Mouse (Mus musculus) midbrain, embryonic 15.5 days (tissue): ENCODE results near the gene Hes2. TPM values are rescaled to one million over a fixed set of nuclear protein-coding genes. Genes with fewer than 3 reads are reported as not detected.

Experiments
- ATAC-seq: fragments of 200-750 bp; cut with Nextera tagmentation; replicated peaks from 2 replicates; pipeline ENCODE4 v1.8.0; 2017; ENCODE audit warnings: moderate TSS enrichment
- H3K27ac ChIP-seq: fragments of 300-500 bp; sonication (generic); 2 replicates; pipeline ENCODE4 v1.5.1; 2015; ENCODE audit warnings: mild to moderate bottlenecking, inconsistent platforms
- H3K27me3 ChIP-seq: fragments of 300-500 bp; sonication (generic); replicated peaks from 2 replicates; pipeline ENCODE4 v1.6.1; 2015; ENCODE audit warnings: inconsistent platforms
- H3K36me3 ChIP-seq: fragments of 300-500 bp; sonication (generic); replicated peaks from 2 replicates; pipeline ENCODE4 v1.6.1; 2015; ENCODE audit warnings: inconsistent platforms
- H3K4me1 ChIP-seq: fragments of 300-500 bp; sonication (generic); 2 replicates; pipeline ENCODE4 v1.6.1; 2015; ENCODE audit warnings: inconsistent platforms
- H3K4me2 ChIP-seq: fragments of 300-500 bp; sonication (generic); 2 replicates; pipeline ENCODE4 v1.6.1; 2015; ENCODE audit warnings: inconsistent platforms, mild to moderate bottlenecking, moderate library complexity
- H3K4me3 ChIP-seq: fragments of 300-500 bp; sonication (generic); 2 replicates; pipeline ENCODE4 v1.5.1; 2015; ENCODE audit warnings: mild to moderate bottlenecking, inconsistent platforms
- H3K9ac ChIP-seq: fragments of 300-500 bp; sonication (generic); 2 replicates; pipeline ENCODE4 v1.6.1; 2015; ENCODE audit warnings: mild to moderate bottlenecking, inconsistent platforms
- H3K9me3 ChIP-seq: fragments of 300-500 bp; sonication (generic); 2 replicates; pipeline ENCODE4 v1.6.1; 2016; ENCODE audit warnings: inconsistent platforms
- WGBS: fragments of 180-500 bp; shearing (Covaris S2); methylation state at CpG from one replicate; pipeline ENCODE4 v1.1.7; 2015; ENCODE audit warnings: mixed read lengths; 5-methylcytosine and 5-hydroxymethylcytosine counted together
- polyA plus RNA-seq: library from polyadenylated mRNA; unstranded; fragments of >200 nt; fragmentation: Nextera tagmentation; extraction: Ambion mirVana; gene quantifications from 2 replicates; pipeline ENCODE4 v1.2.1, GENCODE M21; 2015

Hes2 gene
- polyA plus RNA-seq, 1 experiment from 2014 or later = not detected

DNA sequence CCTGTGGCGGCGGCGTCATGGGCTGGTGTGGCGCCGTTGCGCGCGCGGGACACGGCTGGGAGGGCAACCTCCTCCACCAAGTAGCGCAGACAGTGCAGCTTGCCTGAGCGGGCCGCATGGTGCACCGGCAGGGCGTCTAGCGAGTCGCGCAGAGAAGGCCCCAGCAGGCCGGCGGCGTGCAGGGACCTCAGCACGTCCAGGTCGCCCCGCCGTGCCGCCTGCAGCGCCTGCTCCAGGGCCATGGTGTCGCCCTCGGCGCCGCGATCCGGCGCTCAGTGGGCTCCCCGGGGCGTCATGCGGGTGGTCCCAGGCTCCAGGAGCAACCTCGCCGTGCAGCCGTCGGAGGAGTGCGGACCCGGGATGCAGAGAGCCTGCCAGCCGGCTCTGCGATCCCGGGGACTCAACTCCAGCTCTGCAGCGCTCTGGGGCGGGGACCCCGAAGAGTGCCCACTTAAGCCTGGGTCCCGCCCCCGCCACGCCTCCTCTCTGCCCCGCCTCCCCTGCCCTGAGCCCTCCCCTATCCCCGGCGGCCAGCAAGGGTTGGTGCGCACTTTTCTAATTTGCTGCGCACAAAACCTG lies 6.6 kb upstream of the Hes2 start, which contains the start of gene Espn:
TSS of gene Espn (minus strand) at position 406 of the 579 bp plus-strand sequence.
- Histone ChIP-seq H3K4me1 (peaks cover 15% of the 10 kb centered on the region), H3K27ac (no peak within 1 kb of the TSS), H3K4me2 (peak within 1 kb of the TSS; percentile 39), H3K4me3 (peak within 1 kb of the TSS; percentile 28), H3K9ac (no peak within 1 kb of the TSS), H3K9me3 (no peaks in the 10 kb centered on the region), H3K36me3 (no peaks in the 10 kb centered on the region), H3K27me3 (peaks cover 67% of the 10 kb centered on the region)
- no peak; the same call in 1 of the 2 replicates for ATAC-seq
- WGBS = under 1% methylated on average over 56 of the region's 57 CpGs

DNA sequence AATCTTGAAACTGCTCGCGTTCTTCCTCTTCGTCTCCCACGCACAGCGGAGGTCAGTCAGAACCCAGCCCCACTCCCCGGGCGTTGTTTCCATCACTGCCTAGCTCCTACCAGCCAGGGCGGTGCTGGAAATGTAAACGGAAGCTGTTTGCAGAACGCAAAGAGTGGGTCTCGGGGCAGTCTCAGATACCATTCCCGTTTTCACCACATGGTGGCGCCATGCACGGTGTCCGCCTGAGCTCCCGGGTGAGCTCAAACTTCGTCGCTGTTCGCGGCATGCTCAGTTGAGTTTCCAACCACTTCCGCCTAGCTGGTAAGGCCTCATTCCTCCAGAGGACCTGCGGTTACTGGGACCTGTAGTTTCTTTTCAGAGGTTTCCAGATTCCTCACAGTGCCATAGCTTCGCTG lies 4.9 kb upstream of the Hes2 start:
- 2% methylated on average over 23 of the region's 23 CpGs for WGBS
- no peak for ATAC-seq
- no peak overlapping the region for H3K9ac ChIP-seq

DNA sequence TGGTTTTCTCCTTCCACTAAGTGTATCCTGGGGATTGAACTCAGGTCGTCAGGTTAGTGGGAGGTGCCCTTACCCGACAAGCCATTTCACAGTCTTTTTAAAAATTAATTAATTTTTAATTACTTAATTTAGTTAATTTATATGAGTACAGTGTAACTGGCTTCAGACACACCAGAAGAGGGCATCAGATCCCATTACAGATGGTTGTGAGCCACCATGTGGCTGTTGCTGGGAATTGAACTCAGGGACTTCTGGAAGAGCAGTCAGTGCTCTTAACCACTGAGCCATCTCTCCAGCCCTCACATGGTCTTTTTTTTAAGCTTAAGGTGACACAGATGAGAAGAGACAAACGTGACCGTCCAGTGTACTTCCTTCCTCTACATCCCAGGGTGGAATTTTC lies 3.6 kb upstream of the Hes2 start:
- Histone ChIP-seq H3K27me3 (peaks cover 85% of the 10 kb centered on the region), H3K9me3 (no peaks in the 10 kb centered on the region), H3K9ac (no peak overlapping the region), H3K36me3 (no peaks in the 10 kb centered on the region), H3K4me2 (no peak overlapping the region), H3K27ac (no peak overlapping the region), H3K4me1 (peaks cover 32% of the 10 kb centered on the region), H3K4me3 (no peak overlapping the region)
- no peak for ATAC-seq
- 79% methylated on average over 4 of the region's 4 CpGs for WGBS

More for the DNA sequence above, 4.9 kb upstream of the Hes2 start:
- no peak overlapping the region for H3K4me3 ChIP-seq
- H3K36me3 ChIP-seq = no peaks in the 10 kb centered on the region
- H3K27me3 ChIP-seq = peaks cover 83% of the 10 kb centered on the region
- H3K4me1 ChIP-seq = peaks cover 22% of the 10 kb centered on the region
- no peaks in the 10 kb centered on the region for H3K9me3 ChIP-seq
- peak overlapping the region; percentile 33 for H3K4me2 ChIP-seq
- no peak overlapping the region for H3K27ac ChIP-seq

DNA sequence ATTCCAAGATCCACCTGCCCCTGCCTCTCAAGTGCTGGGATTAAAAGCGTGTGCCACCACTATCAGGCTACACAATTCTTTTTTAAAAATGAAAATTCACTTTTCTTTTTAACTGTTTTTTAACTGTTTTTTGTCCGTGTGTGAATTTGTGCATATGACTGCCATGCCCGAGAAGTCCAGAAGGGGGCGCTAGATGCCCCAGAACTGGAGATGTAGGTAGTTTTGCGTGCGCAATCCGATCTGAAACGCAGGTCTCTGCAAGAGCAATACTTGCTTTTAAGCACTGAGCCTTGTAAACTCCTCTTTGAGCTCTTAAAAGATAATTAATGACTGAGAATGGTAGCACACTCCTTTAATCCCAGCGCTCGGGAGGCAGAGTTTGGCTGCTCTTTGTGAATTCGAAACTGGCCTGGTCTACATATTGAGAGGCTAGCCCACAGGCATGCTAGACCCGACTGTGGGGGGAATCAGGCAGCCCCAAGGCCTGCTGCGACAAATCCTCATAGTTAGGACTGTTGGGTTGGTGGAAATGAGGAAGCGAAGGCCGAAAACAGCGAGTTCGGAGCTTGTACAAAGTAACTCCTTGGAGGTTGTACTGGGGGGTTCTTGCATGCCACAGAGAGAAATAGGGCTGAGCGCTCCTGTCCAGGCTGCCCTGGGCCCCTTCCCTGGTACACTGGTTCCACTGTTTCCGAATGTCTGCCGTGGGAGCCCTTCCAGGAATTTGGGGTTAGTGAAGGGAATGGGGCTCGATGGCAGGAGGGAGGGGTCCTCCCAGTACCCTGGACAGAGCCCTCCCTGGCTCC lies 685 bp upstream of the Hes2 start:
- WGBS = 16% methylated on average over 21 of the region's 21 CpGs
- H3K27ac ChIP-seq = no peak overlapping the region
- no peak overlapping the region for H3K4me3 ChIP-seq
- no peak for ATAC-seq
- peaks cover 85% of the 10 kb centered on the region for H3K27me3 ChIP-seq
- H3K4me2 ChIP-seq = 0 out of 2 replicates have a peak overlapping the region, but pooled peaks have one; percentile 22
- no peak overlapping the region for H3K9ac ChIP-seq
- no peaks in the 10 kb centered on the region for H3K36me3 ChIP-seq
- H3K9me3 ChIP-seq = no peaks in the 10 kb centered on the region
- peaks cover 24% of the 10 kb centered on the region for H3K4me1 ChIP-seq

DNA sequence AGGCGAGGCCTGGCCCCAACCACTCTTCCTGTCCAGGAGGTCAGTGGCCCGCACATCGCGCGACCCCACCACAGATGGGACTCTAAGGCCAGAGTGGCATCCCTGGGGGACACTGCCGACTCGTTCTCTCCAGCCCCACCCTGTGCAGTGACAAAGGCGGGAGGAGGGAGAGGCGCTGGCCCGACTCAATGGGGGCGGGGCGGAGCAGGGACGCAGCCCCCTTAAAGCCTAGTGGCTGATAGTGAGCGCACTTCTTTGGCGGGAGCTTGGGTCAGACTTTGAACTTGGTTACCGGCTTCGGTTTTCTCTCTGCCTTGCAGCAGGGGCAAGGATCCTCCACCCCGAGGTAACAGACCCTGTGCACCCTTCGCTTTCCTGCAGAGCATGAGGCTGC lies 615 bp downstream of the Hes2 start:
- no peak overlapping the region for H3K27ac ChIP-seq
- peaks cover 17% of the 10 kb centered on the region for H3K4me1 ChIP-seq
- 3% methylated on average over 19 of the region's 19 CpGs for WGBS
- no peaks in the 10 kb centered on the region for H3K36me3 ChIP-seq
- no peak overlapping the region for H3K9ac ChIP-seq
- H3K27me3 ChIP-seq = peaks cover 79% of the 10 kb centered on the region
- ATAC-seq = no peak
- H3K9me3 ChIP-seq = no peaks in the 10 kb centered on the region
- peak overlapping the region; percentile 12; the same call in 1 of the 2 replicates for H3K4me3 ChIP-seq
- peak overlapping the region; percentile 12; the same call in 1 of the 2 replicates for H3K4me2 ChIP-seq

DNA sequence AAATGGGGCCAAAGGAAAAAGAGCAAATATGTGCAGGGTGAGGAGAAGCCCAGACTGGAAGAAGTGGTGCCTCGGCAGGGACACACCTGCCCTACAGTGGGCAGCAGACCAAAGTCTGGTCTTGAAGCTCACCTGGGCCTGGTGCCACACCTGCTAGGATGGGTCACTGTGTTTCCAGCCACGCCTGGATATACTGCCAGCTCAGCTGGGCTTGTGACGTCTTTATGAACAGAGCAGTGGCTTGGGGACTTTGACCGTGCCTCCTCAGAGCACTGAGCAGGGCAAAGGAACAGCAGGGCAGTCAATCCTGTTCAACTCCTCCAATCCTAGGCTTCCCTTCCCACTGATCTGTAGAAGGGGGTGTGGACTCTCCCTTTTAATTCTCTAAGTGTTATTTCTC lies 2.1 kb downstream of the Hes2 start:
- Histone ChIP-seq H3K27ac (no peak overlapping the region), H3K27me3 (peaks cover 72% of the 10 kb centered on the region), H3K4me1 (peaks cover 17% of the 10 kb centered on the region), H3K36me3 (no peaks in the 10 kb centered on the region), H3K4me3 (no peak overlapping the region), H3K9me3 (no peaks in the 10 kb centered on the region), H3K9ac (no peak overlapping the region), H3K4me2 (no peak overlapping the region)
- 28% methylated on average over 4 of the region's 4 CpGs for WGBS
- ATAC-seq = no peak

DNA sequence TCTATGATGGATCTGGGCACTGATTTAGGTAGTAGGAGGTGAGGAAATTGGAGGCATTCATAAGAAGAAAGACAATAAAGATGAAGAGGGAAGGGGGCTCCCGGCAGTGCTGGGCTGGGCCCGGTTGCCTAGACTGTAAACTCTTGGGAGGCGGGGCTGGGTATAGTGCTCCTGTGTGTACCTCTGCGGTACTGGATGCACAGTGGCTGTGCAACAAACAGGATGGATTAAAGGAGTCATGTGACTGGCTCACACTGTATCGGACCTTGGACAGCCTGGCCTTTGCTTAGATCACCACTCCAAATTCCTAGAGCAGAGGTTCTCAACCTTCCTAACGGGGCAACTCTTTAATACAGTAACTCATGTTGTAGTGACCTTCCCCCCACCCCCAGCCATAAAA lies 2.9 kb downstream of the Hes2 start:
- 81% methylated on average over 6 of the region's 6 CpGs for WGBS
- H3K4me2 ChIP-seq = no peak overlapping the region
- H3K4me1 ChIP-seq = peaks cover 17% of the 10 kb centered on the region

DNA sequence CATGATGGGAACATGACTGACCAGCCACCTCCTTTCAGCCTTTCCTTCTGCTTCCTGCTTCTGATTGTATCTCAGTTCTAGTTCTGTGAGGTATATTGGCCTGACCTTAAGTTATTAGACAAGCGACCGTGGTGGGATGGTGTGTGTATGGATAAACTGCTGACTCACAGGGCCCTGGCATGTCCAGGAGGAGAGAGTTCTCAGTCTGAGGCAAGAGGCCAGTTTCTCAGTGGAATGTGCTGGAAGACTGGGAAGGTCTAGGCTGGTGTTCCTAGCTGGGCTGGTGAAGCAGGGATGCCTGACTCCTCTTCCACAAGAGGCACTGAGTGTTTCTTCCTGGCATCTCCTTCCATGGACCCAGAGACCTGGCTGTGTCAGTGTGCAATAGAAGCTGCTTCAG lies 4.1 kb downstream of the Hes2 start:
- H3K4me3 ChIP-seq = no peak overlapping the region
- H3K4me1 ChIP-seq = peaks cover 17% of the 10 kb centered on the region
- no peak overlapping the region for H3K27ac ChIP-seq
- H3K27me3 ChIP-seq = peaks cover 59% of the 10 kb centered on the region
- no peaks in the 10 kb centered on the region for H3K36me3 ChIP-seq
- no peaks in the 10 kb centered on the region for H3K9me3 ChIP-seq
- no peak overlapping the region for H3K9ac ChIP-seq
- no peak for ATAC-seq
- 95% methylated on average over 2 of the region's 2 CpGs for WGBS
- no peak overlapping the region for H3K4me2 ChIP-seq

More for the DNA sequence above, 2.9 kb downstream of the Hes2 start:
- H3K4me3 ChIP-seq = no peak overlapping the region
- H3K27me3 ChIP-seq = peaks cover 69% of the 10 kb centered on the region
- H3K27ac ChIP-seq = no peak overlapping the region
- no peak for ATAC-seq
- H3K36me3 ChIP-seq = no peaks in the 10 kb centered on the region
- no peaks in the 10 kb centered on the region for H3K9me3 ChIP-seq
- H3K9ac ChIP-seq = no peak overlapping the region

DNA sequence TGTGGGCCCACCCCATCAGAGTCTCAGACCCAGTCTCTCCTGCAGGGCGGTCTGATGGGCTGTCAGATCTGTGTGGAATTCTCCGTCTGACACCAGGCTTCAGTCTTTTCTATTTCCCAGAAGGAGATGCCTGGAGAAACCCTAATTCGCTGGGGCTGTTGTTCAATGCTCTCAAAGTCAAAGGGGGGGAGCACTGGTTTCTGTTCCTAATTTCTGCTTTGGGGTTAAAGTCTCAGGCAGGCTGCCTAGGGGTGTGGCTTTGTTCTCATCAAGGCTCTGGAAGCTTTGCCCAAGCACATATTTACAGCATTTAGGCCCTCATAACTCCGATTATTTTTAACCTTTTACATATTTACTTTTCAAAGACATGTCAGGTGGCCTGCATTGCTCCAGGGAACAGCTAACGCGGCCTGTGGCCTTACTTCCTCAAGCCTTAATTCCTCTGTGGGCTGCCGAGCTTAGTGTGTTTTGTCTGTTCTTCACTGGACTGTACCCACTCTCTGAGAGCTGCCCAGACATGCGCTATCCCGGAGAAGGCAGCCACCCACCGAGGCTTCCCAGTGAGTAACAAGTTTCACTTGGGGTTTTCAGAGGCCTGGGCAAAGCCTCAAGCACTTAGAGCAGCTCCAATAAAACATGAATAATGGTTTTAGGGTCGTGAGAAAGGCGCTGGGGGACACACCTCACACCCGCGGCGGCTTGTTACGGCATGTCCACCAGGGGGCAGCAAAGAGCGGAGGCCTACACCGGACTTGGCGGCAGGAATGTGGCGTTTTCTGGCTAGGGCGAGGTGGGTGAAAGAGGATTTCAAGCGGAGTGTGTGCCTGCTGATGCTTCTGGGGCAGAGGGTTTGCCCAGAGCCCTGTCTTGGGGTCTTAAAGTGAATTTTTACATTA lies 6.6 kb downstream of the Hes2 start:
- Histone ChIP-seq H3K4me3 (no peak overlapping the region), H3K27me3 (peaks cover 38% of the 10 kb centered on the region), H3K9ac (no peak overlapping the region), H3K9me3 (no peaks in the 10 kb centered on the region), H3K27ac (no peak overlapping the region), H3K4me2 (no peak overlapping the region), H3K36me3 (no peaks in the 10 kb centered on the region), H3K4me1 (no peaks in the 10 kb centered on the region)
- no peak for ATAC-seq
- WGBS = 28% methylated on average over 22 of the region's 22 CpGs

DNA sequence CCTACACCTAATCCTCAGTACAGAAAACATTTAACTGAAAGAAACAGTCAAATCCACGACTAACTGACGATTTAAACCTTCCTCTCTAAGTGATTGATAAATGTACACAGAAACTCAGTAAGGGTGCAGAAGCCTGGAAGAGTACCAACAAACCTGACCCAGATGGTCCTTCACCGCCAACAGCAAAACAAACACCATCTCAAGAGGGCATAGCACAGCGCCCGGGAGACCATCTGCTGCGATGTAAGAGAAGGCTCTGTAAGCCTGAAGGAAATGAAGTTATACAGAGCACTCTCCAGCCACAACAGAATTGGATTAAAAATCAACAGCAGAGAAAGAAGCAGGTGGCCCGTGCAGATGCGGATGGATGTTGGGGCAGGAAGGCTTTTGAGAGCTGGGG lies 9.4 kb downstream of the Hes2 start:
- Histone ChIP-seq H3K4me3 (no peak overlapping the region), H3K9me3 (no peaks in the 10 kb centered on the region), H3K27ac (no peak overlapping the region), H3K36me3 (no peaks in the 10 kb centered on the region), H3K4me1 (no peaks in the 10 kb centered on the region), H3K9ac (no peak overlapping the region), H3K27me3 (peaks cover 18% of the 10 kb centered on the region), H3K4me2 (no peak overlapping the region)
- ATAC-seq = no peak
- 30% methylated on average over 8 of the region's 8 CpGs for WGBS

DNA sequence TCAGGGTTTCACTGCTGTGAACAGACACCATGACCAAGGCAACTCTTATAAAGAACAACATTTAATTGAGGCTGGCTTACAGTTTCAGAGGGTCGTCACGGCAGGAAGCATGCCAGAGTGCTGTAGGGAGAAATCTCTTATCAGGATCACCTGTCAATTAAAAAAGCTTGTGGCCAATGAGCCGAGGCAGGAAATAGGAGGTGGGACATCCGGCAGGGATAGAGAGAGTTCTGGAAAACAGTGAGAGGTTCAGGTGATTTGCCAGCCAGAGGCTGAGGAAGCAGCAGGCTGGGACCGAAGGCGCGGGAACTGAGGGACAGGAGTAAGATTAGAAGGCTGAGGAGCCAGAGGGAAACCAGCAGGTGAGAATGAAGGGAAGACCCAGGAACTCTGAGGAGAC lies 10.4 kb downstream of the Hes2 start:
- H3K9me3 ChIP-seq = no peaks in the 10 kb centered on the region
- H3K27ac ChIP-seq = no peak overlapping the region
- H3K27me3 ChIP-seq = peaks cover 14% of the 10 kb centered on the region
- no peak for ATAC-seq
- no peaks in the 10 kb centered on the region for H3K4me1 ChIP-seq
- H3K4me3 ChIP-seq = no peak overlapping the region
- no peaks in the 10 kb centered on the region for H3K36me3 ChIP-seq
- 81% methylated on average over 7 of the region's 7 CpGs for WGBS
- H3K4me2 ChIP-seq = no peak overlapping the region
- H3K9ac ChIP-seq = no peak overlapping the region

DNA sequence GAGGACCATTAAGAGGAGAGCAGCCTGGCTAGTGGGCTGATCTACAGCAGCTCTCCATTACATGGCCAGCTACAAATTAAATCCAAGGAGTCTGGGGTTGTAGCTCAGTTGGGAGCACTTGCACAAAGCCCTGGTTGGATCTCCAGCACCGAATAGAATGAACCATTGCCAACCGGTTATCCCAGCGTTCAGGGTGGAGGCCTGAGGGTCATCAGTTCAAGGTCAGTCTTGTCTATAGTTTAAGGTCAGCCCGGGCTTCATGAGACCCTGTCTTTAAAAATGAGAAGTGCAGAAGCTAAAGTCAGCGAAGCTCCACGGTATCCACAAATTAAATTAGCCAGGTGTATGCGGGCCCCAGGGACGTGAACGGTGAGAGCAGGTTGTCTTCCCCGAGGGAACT lies 11.6 kb downstream of the Hes2 start:
- peaks cover 21% of the 10 kb centered on the region for H3K27me3 ChIP-seq
- no peak overlapping the region for H3K4me3 ChIP-seq
- WGBS = 87% methylated on average over 10 of the region's 10 CpGs
- H3K9me3 ChIP-seq = no peaks in the 10 kb centered on the region
- no peak overlapping the region for H3K9ac ChIP-seq
- no peak for ATAC-seq
- H3K4me2 ChIP-seq = no peak overlapping the region
- H3K4me1 ChIP-seq = no peaks in the 10 kb centered on the region
- H3K36me3 ChIP-seq = no peaks in the 10 kb centered on the region
- H3K27ac ChIP-seq = no peak overlapping the region
